Mouse (Mus musculus) left cerebral cortex, postnatal 36 days (tissue): ENCODE results near the gene Rnf146. TPM values are rescaled to one million over a fixed set of nuclear protein-coding genes. Genes with fewer than 3 reads are reported as not detected.
"Not testable (repeated sequence)": the region's sequence is repeated elsewhere in the genome, so short reads cannot be mapped to it uniquely, and the experiment has no call there.

Source experiments
- DNase-seq, 2 experiments: peaks; one replicate each; pipeline ENCODE4 v3.0.0; 2021 to 2022; ENCODE audit warnings: low spot score in 2 of 2, mixed read lengths in 1 of 2
- intact Hi-C: fragments of 180-260 bp; cut with DNase I; formaldehyde crosslinking; loops from one replicate; pipeline ENCODE4 v1.15.1; 2025
- total RNA-seq, 2 experiments: library from RNA; stranded (reverse); gene quantifications; 2 replicates each; pipeline ENCODE4 v1.2.3; 2021

The Rnf146 gene
- total RNA-seq = 10 to 100 TPM; 83.1 to 89.6 TPM

GRCm38 (mm10) chr10:29362197-29362900 is at the start of gene Rnf146:
TSS of gene Rnf146 (minus strand) at chr10:29362442.
- intact Hi-C loops = loop anchor here (5.0 to 10.0 kb wide), 4 partner anchors 50 to 1182 kb away; partner anchors contain the start of genes Echdc1 and Rspo3
- no peak for DNase-seq

GRCm38 (mm10) chr10:29402656-29403268 is 40.5 kb upstream of the Rnf146 start:
- no peak for DNase-seq
- intact Hi-C loops = no loop called here

GRCm38 (mm10) chr10:29394890-29395289 is 32.6 kb upstream of the Rnf146 start:
- intact Hi-C loops, DNase-seq: not testable (repeated sequence)

- intact Hi-C loops = no loop called here
Observed at GRCm38 (mm10) chr10:29381558-29381957, 19.3 kb upstream of the Rnf146 start.

GRCm38 (mm10) chr10:29374065-29374464 is 11.8 kb upstream of the Rnf146 start:
- no peak for DNase-seq
- intact Hi-C loops = no loop called here

More at GRCm38 (mm10) chr10:29381558-29381957, 19.3 kb upstream of the Rnf146 start:
- DNase-seq = no peak

- intact Hi-C loops = loop anchor here (5.0 to 10.0 kb wide), 4 partner anchors 49 to 1183 kb away; partner anchors contain the start of genes Echdc1 and Rspo3
- peak; percentile 89 to 94 for DNase-seq
Observed at GRCm38 (mm10) chr10:29361464-29362196, 612 bp downstream of the Rnf146 start.

GRCm38 (mm10) chr10:29361095-29361463 is 1.2 kb downstream of the Rnf146 start:
- intact Hi-C loops = loop anchor here (5.0 to 10.0 kb wide), 4 partner anchors 49 to 1184 kb away; partner anchors contain the start of genes Echdc1 and Rspo3
- no peak for DNase-seq

GRCm38 (mm10) chr10:29354183-29354582 is 8.1 kb downstream of the Rnf146 start:
- DNase-seq = peak; percentile 54 to 62
- intact Hi-C loops = no loop called here

- intact Hi-C loops = no loop called here
- no peak for DNase-seq
Observed at GRCm38 (mm10) chr10:29352575-29352974, 9.7 kb downstream of the Rnf146 start.

- intact Hi-C loops = no loop called here
- no peak for DNase-seq
Observed at GRCm38 (mm10) chr10:29351420-29351819, 10.8 kb downstream of the Rnf146 start.

GRCm38 (mm10) chr10:29346638-29347037 is 15.6 kb downstream of the Rnf146 start:
- intact Hi-C loops = no loop called here
- no peak for DNase-seq

- intact Hi-C loops = no loop called here
- DNase-seq = peak in 1 of 2 experiments; percentile 14
Observed at GRCm38 (mm10) chr10:29344232-29344631, 18.0 kb downstream of the Rnf146 start.

- intact Hi-C loops = loop anchor here (5.0 kb wide), 1 partner anchor 251 kb away; no protein-coding TSS in a partner anchor
- DNase-seq = peak; percentile 35 to 64
Observed at GRCm38 (mm10) chr10:29338355-29339056, 23.7 kb downstream of the Rnf146 start.

- DNase-seq = no peak
- intact Hi-C loops = no loop called here
Observed at GRCm38 (mm10) chr10:29333836-29334235, 28.4 kb downstream of the Rnf146 start.

GRCm38 (mm10) chr10:29324817-29325216 is 37.4 kb downstream of the Rnf146 start:
- intact Hi-C loops = no loop called here
- DNase-seq = no peak

GRCm38 (mm10) chr10:29313905-29314304 is 48.3 kb downstream of the Rnf146 start:
- no peak for DNase-seq
- intact Hi-C loops = loop anchor here (5.0 to 10.0 kb wide), 4 partner anchors 48 to 209 kb away; partner anchors contain the start of genes 9330159F19Rik, Rnf146 and Soga3

GRCm38 (mm10) chr10:29313064-29313638 is 49.1 kb downstream of the Rnf146 start, which contains the start of gene Echdc1:
TSS of gene Echdc1 (plus strand) at chr10:29313166.
- intact Hi-C loops = loop anchor here (5.0 to 10.0 kb wide), 4 partner anchors 49 to 208 kb away; partner anchors contain the start of genes 9330159F19Rik, Rnf146 and Soga3
- DNase-seq = peak; percentile 81 to 89

GRCm38 (mm10) chr10:29311480-29312219 is 50.6 kb downstream of the Rnf146 start:
- intact Hi-C loops = loop anchor here (5.0 to 10.0 kb wide), 4 partner anchors 51 to 207 kb away; partner anchors contain the start of genes 9330159F19Rik, Rnf146 and Soga3
- no peak for DNase-seq
